Mouse (Mus musculus): ENCODE results near the gene Fbxw2. TPM values are rescaled to one million over a fixed set of nuclear protein-coding genes. Genes with fewer than 3 reads are reported as not detected.
"Not testable (repeated sequence)": the region's sequence is repeated elsewhere in the genome, so short reads cannot be mapped to it uniquely, and the experiment has no call there.

Gene Fbxw2
- polyA plus RNA-seq, 1 experiment from 2014 or later: 69.3 TPM

- H3K27ac ChIP-seq (ENCODE audit: low read depth, low read length): peak overlapping the region; percentile 76
- ATAC-seq (ENCODE audit: low read depth): peak; percentile 21; the same call in 1 of the 2 replicates
- H3K4me1 ChIP-seq (ENCODE audit: control insufficient read depth, insufficient read depth, low read length): peaks cover 9% of the 10 kb centered on the region
- peak overlapping the region; percentile 91 for H3K9ac ChIP-seq (replicated peaks; ENCODE audit: low read depth, low read length)
- H3K9me3 ChIP-seq (ENCODE audit: control insufficient read depth, low read length): 0 out of 2 replicates have a peak, but pooled peaks cover 2% of the 10 kb centered on the region
- WGBS: 39% methylated on average over 20 of the region's 21 CpGs
- peak overlapping the region; percentile 86 for H3K4me2 ChIP-seq (ENCODE audit: low read depth, low read length)
- no peaks in the 10 kb centered on the region for H3K27me3 ChIP-seq (ENCODE audit: control insufficient read depth, insufficient read depth, low read length)
- H3K36me3 ChIP-seq (ENCODE audit: control insufficient read depth, insufficient read depth, low read length): no peaks in the 10 kb centered on the region; the same call in 1 of the 2 replicates
- peak overlapping the region; percentile 100 for H3K4me3 ChIP-seq (ENCODE audit: low read depth, low read length)
These were observed 535 bp upstream of the Fbxw2 start for GRCm38 (mm10) chr2:34826460-34827231.

- Histone ChIP-seq H3K27me3 (ENCODE audit: control insufficient read depth, insufficient read depth, low read length) (no peaks in the 10 kb centered on the region), H3K4me3 (ENCODE audit: low read depth, low read length) (no peak overlapping the region), H3K4me2 (ENCODE audit: low read depth, low read length) (no peak overlapping the region), H3K27ac (ENCODE audit: low read depth, low read length) (no peak overlapping the region), H3K9me3 (ENCODE audit: control insufficient read depth, low read length) (no peaks in the 10 kb centered on the region), H3K9ac (replicated peaks; ENCODE audit: low read depth, low read length) (no peak overlapping the region), H3K36me3 (ENCODE audit: control insufficient read depth, insufficient read depth, low read length) (peaks cover 9% of the 10 kb centered on the region), H3K4me1 (ENCODE audit: control insufficient read depth, insufficient read depth, low read length) (no peaks in the 10 kb centered on the region)
- 87% methylated on average over 2 of the region's 2 CpGs for WGBS
- ATAC-seq (ENCODE audit: low read depth): no peak
These were observed 7.6 kb downstream of the Fbxw2 start for GRCm38 (mm10) chr2:34818492-34818891.

- not testable (repeated sequence) for H3K4me3 ChIP-seq (ENCODE audit: low read depth, low read length); ATAC-seq (ENCODE audit: low read depth); H3K4me2 ChIP-seq (ENCODE audit: low read depth, low read length); H3K27ac ChIP-seq (ENCODE audit: low read depth, low read length); H3K4me1 ChIP-seq (ENCODE audit: control insufficient read depth, insufficient read depth, low read length); H3K9ac ChIP-seq (replicated peaks; ENCODE audit: low read depth, low read length); H3K27me3 ChIP-seq (ENCODE audit: control insufficient read depth, insufficient read depth, low read length); H3K9me3 ChIP-seq (ENCODE audit: control insufficient read depth, low read length)
- H3K36me3 ChIP-seq (ENCODE audit: control insufficient read depth, insufficient read depth, low read length): peaks cover 20% of the 10 kb centered on the region
- whole genome bisulfite sequencing: 97% methylated on average over 2 of the region's 2 CpGs
These were observed 10.2 kb downstream of the Fbxw2 start for GRCm38 (mm10) chr2:34815893-34816292.

GRCm38 (mm10) chr2:34812706-34813105, 13.4 kb downstream of the Fbxw2 start:
- Histone ChIP-seq H3K4me2 (ENCODE audit: low read depth, low read length) (no peak overlapping the region), H3K9ac (replicated peaks; ENCODE audit: low read depth, low read length) (no peak overlapping the region), H3K4me3 (ENCODE audit: low read depth, low read length) (no peak overlapping the region), H3K27ac (ENCODE audit: low read depth, low read length) (no peak overlapping the region), H3K36me3 (ENCODE audit: control insufficient read depth, insufficient read depth, low read length) (peaks cover 23% of the 10 kb centered on the region), H3K9me3 (ENCODE audit: control insufficient read depth, low read length) (no peaks in the 10 kb centered on the region), H3K27me3 (ENCODE audit: control insufficient read depth, insufficient read depth, low read length) (no peaks in the 10 kb centered on the region), H3K4me1 (ENCODE audit: control insufficient read depth, insufficient read depth, low read length) (no peaks in the 10 kb centered on the region)
- ATAC-seq (ENCODE audit: low read depth): no peak
- WGBS: 87% methylated on average over 7 of the region's 7 CpGs

- peaks cover 19% of the 10 kb centered on the region for H3K36me3 ChIP-seq (ENCODE audit: control insufficient read depth, insufficient read depth, low read length)
- no peaks in the 10 kb centered on the region for H3K4me1 ChIP-seq (ENCODE audit: control insufficient read depth, insufficient read depth, low read length)
- no peaks in the 10 kb centered on the region for H3K27me3 ChIP-seq (ENCODE audit: control insufficient read depth, insufficient read depth, low read length)
- 94% methylated on average over 3 of the region's 3 CpGs for WGBS
- no peak overlapping the region for H3K4me3 ChIP-seq (ENCODE audit: low read depth, low read length)
- no peaks in the 10 kb centered on the region for H3K9me3 ChIP-seq (ENCODE audit: control insufficient read depth, low read length)
- H3K4me2 ChIP-seq (ENCODE audit: low read depth, low read length): no peak overlapping the region
- H3K27ac ChIP-seq (ENCODE audit: low read depth, low read length): no peak overlapping the region
- no peak for ATAC-seq (ENCODE audit: low read depth)
- no peak overlapping the region for H3K9ac ChIP-seq (replicated peaks; ENCODE audit: low read depth, low read length)
These were observed 15.3 kb downstream of the Fbxw2 start for GRCm38 (mm10) chr2:34810775-34811174.

GRCm38 (mm10) chr2:34809568-34809967, 16.5 kb downstream of the Fbxw2 start:
- Histone ChIP-seq H3K27ac (ENCODE audit: low read depth, low read length) (no peak overlapping the region), H3K4me1 (ENCODE audit: control insufficient read depth, insufficient read depth, low read length) (0 out of 2 replicates have a peak, but pooled peaks cover 3% of the 10 kb centered on the region), H3K36me3 (ENCODE audit: control insufficient read depth, insufficient read depth, low read length) (peaks cover 27% of the 10 kb centered on the region), H3K4me2 (ENCODE audit: low read depth, low read length) (no peak overlapping the region), H3K9ac (replicated peaks; ENCODE audit: low read depth, low read length) (no peak overlapping the region), H3K9me3 (ENCODE audit: control insufficient read depth, low read length) (no peaks in the 10 kb centered on the region), H3K4me3 (ENCODE audit: low read depth, low read length) (no peak overlapping the region), H3K27me3 (ENCODE audit: control insufficient read depth, insufficient read depth, low read length) (no peaks in the 10 kb centered on the region)
- WGBS: 95% methylated on average over 1 of the region's 1 CpGs
- no peak for ATAC-seq (ENCODE audit: low read depth)

- H3K9me3 ChIP-seq (ENCODE audit: control insufficient read depth, low read length): no peaks in the 10 kb centered on the region
- ATAC-seq (ENCODE audit: low read depth): no peak
- no peaks in the 10 kb centered on the region for H3K27me3 ChIP-seq (ENCODE audit: control insufficient read depth, insufficient read depth, low read length)
- no peak overlapping the region for H3K9ac ChIP-seq (replicated peaks; ENCODE audit: low read depth, low read length)
- H3K36me3 ChIP-seq (ENCODE audit: control insufficient read depth, insufficient read depth, low read length): peaks cover 21% of the 10 kb centered on the region
- peaks cover 12% of the 10 kb centered on the region for H3K4me1 ChIP-seq (ENCODE audit: control insufficient read depth, insufficient read depth, low read length)
- H3K27ac ChIP-seq (ENCODE audit: low read depth, low read length): no peak overlapping the region
- WGBS: 81% methylated on average over 2 of the region's 2 CpGs
- H3K4me2 ChIP-seq (ENCODE audit: low read depth, low read length): no peak overlapping the region
- H3K4me3 ChIP-seq (ENCODE audit: low read depth, low read length): no peak overlapping the region
These were observed 18.1 kb downstream of the Fbxw2 start for GRCm38 (mm10) chr2:34808057-34808456.

GRCm38 (mm10) chr2:34805364-34805950, 20.7 kb downstream of the Fbxw2 start:
- no peak overlapping the region for H3K4me3 ChIP-seq (ENCODE audit: low read depth, low read length)
- H3K9ac ChIP-seq (replicated peaks; ENCODE audit: low read depth, low read length): no peak overlapping the region
- 89% methylated on average over 10 of the region's 10 CpGs for whole genome bisulfite sequencing
- H3K9me3 ChIP-seq (ENCODE audit: control insufficient read depth, low read length): no peaks in the 10 kb centered on the region
- no peak for ATAC-seq (ENCODE audit: low read depth)
- H3K4me2 ChIP-seq (ENCODE audit: low read depth, low read length): no peak overlapping the region
- no peak overlapping the region for H3K27ac ChIP-seq (ENCODE audit: low read depth, low read length)
- peaks cover 12% of the 10 kb centered on the region for H3K4me1 ChIP-seq (ENCODE audit: control insufficient read depth, insufficient read depth, low read length)
- peaks cover 9% of the 10 kb centered on the region for H3K36me3 ChIP-seq (ENCODE audit: control insufficient read depth, insufficient read depth, low read length)
- H3K27me3 ChIP-seq (ENCODE audit: control insufficient read depth, insufficient read depth, low read length): no peaks in the 10 kb centered on the region

- no peak for ATAC-seq (ENCODE audit: low read depth)
- H3K9me3 ChIP-seq (ENCODE audit: control insufficient read depth, low read length): no peaks in the 10 kb centered on the region
- no peak overlapping the region for H3K4me2 ChIP-seq (ENCODE audit: low read depth, low read length)
- H3K27ac ChIP-seq (ENCODE audit: low read depth, low read length): no peak overlapping the region
- H3K9ac ChIP-seq (replicated peaks; ENCODE audit: low read depth, low read length): no peak overlapping the region
- peaks cover 8% of the 10 kb centered on the region for H3K36me3 ChIP-seq (ENCODE audit: control insufficient read depth, insufficient read depth, low read length)
- H3K4me3 ChIP-seq (ENCODE audit: low read depth, low read length): no peak overlapping the region
- 71% methylated on average over 1 of the region's 1 CpGs for WGBS
- H3K4me1 ChIP-seq (ENCODE audit: control insufficient read depth, insufficient read depth, low read length): peaks cover 12% of the 10 kb centered on the region
- H3K27me3 ChIP-seq (ENCODE audit: control insufficient read depth, insufficient read depth, low read length): no peaks in the 10 kb centered on the region
These were observed 21.3 kb downstream of the Fbxw2 start for GRCm38 (mm10) chr2:34804815-34805214.

Data from neural tube, embryonic 14.5 days (tissue).